Mouse (Mus musculus) small intestine, adult 2 months (tissue): Measurements from ENCODE around the gene Ints6. TPM values are rescaled to one million over a fixed set of nuclear protein-coding genes. Genes with fewer than 3 reads are reported as not detected.

Experiments
- H3K27ac ChIP-seq: fragments of 200-500 bp; 2 replicates; pipeline ENCODE4 v1.5.1; 2012; ENCODE audit warnings: low read depth, low read length, control low read depth, inconsistent platforms; ENCODE audit not compliant: insufficient read depth
- H3K27me3 ChIP-seq: fragments of 200-500 bp; 2 replicates; pipeline ENCODE4 v1.6.1; 2012; ENCODE audit warnings: mild to moderate bottlenecking, moderate library complexity, low read length, inconsistent platforms; ENCODE audit not compliant: control insufficient read depth, insufficient read depth
- H3K36me3 ChIP-seq: fragments of 200-500 bp; 2 replicates; pipeline ENCODE4 v1.6.1; 2012; ENCODE audit warnings: mild to moderate bottlenecking, low read length, control low read depth, inconsistent platforms; ENCODE audit not compliant: control insufficient read depth, insufficient read depth
- H3K4me1 ChIP-seq: fragments of 200-500 bp; 2 replicates; pipeline ENCODE4 v1.6.1; 2012; ENCODE audit warnings: low read length, inconsistent platforms, mixed read lengths; ENCODE audit not compliant: control insufficient read depth, insufficient read depth, insufficient read length
- H3K4me3 ChIP-seq: fragments of 200-500 bp; 2 replicates; pipeline ENCODE4 v1.5.1; 2012; ENCODE audit warnings: low read depth, mild to moderate bottlenecking, control low read depth, inconsistent platforms, low read length, moderate library complexity
- CTCF ChIP-seq: fragments of 200-500 bp; IDR thresholded peaks from 2 replicates; pipeline ENCODE4 v1.5.1; 2012; ENCODE audit warnings: low read depth, mild to moderate bottlenecking, control low read depth, inconsistent platforms, low read length, moderate library complexity, mixed read lengths; ENCODE audit not compliant: insufficient replicate concordance, insufficient read length; ENCODE audit errors: extremely low read depth
- POLR2A ChIP-seq: fragments of 200-500 bp; IDR thresholded peaks from 2 replicates; pipeline ENCODE4 v1.6.1; 2012; ENCODE audit warnings: low read depth, mild to moderate bottlenecking, control low read depth, inconsistent platforms, low read length, moderate library complexity
- WGBS: fragments of 180-500 bp; shearing (Covaris S2); methylation state at CpG from one replicate; pipeline ENCODE4 v1.1.7; 2018; 5-methylcytosine and 5-hydroxymethylcytosine counted together
- polyA plus RNA-seq: library from polyadenylated mRNA; depleted of rRNA; stranded (reverse); fragments of >200 nt; gene quantifications from 2 replicates; pipeline ENCODE4 v1.2.3, GENCODE M21; 2012

Ints6 gene
- polyA plus RNA-seq, 1 experiment = 5.9 TPM

- H3K4me1 ChIP-seq = 0 out of 2 replicates have a peak, but pooled peaks cover 2% of the 10 kb centered on the region
- H3K27me3 ChIP-seq = no peaks in the 10 kb centered on the region
- no peak overlapping the region for H3K27ac ChIP-seq
- no peak for TF ChIP-seq CTCF
- no peak for TF ChIP-seq POLR2A
- no peaks in the 10 kb centered on the region for H3K36me3 ChIP-seq
- H3K4me3 ChIP-seq = no peak overlapping the region
- WGBS = 66% methylated on average over 7 of the region's 7 CpGs
These were observed 34.8 kb upstream of the Ints6 start for GRCm38 (mm10) chr14:62795719-62796118.

GRCm38 (mm10) chr14:62789282-62789681 is 28.3 kb upstream of the Ints6 start:
- no peaks in the 10 kb centered on the region for H3K4me1 ChIP-seq
- 73% methylated on average over 4 of the region's 4 CpGs for WGBS
- no peaks in the 10 kb centered on the region for H3K27me3 ChIP-seq
- no peak overlapping the region for H3K4me3 ChIP-seq
- no peaks in the 10 kb centered on the region for H3K36me3 ChIP-seq
- TF ChIP-seq CTCF = no peak
- no peak for TF ChIP-seq POLR2A
- no peak overlapping the region for H3K27ac ChIP-seq

GRCm38 (mm10) chr14:62782981-62783380 is 22.0 kb upstream of the Ints6 start:
- TF ChIP-seq CTCF (no peak), POLR2A (no peak)
- H3K27me3 ChIP-seq = no peaks in the 10 kb centered on the region
- no peaks in the 10 kb centered on the region for H3K4me1 ChIP-seq
- no peak overlapping the region for H3K27ac ChIP-seq
- no peak overlapping the region for H3K4me3 ChIP-seq
- 55% methylated on average over 5 of the region's 5 CpGs for WGBS
- no peaks in the 10 kb centered on the region for H3K36me3 ChIP-seq

GRCm38 (mm10) chr14:62780520-62781316 is 19.7 kb upstream of the Ints6 start:
- TF ChIP-seq POLR2A (no peak), CTCF (no peak)
- H3K36me3 ChIP-seq = no peaks in the 10 kb centered on the region
- no peak overlapping the region for H3K27ac ChIP-seq
- WGBS = 72% methylated on average over 9 of the region's 9 CpGs
- no peaks in the 10 kb centered on the region for H3K27me3 ChIP-seq
- no peak overlapping the region for H3K4me3 ChIP-seq
- H3K4me1 ChIP-seq = no peaks in the 10 kb centered on the region

GRCm38 (mm10) chr14:62778095-62778494 is 17.1 kb upstream of the Ints6 start:
- no peak for TF ChIP-seq CTCF
- no peak for TF ChIP-seq POLR2A
- Histone ChIP-seq H3K4me1 (no peaks in the 10 kb centered on the region), H3K4me3 (no peak overlapping the region), H3K27ac (no peak overlapping the region), H3K27me3 (no peaks in the 10 kb centered on the region), H3K36me3 (no peaks in the 10 kb centered on the region)
- WGBS = 87% methylated on average over 9 of the region's 9 CpGs

GRCm38 (mm10) chr14:62775034-62775433 is 14.1 kb upstream of the Ints6 start:
- Histone ChIP-seq H3K36me3 (no peaks in the 10 kb centered on the region), H3K4me3 (no peak overlapping the region), H3K27ac (no peak overlapping the region), H3K4me1 (no peaks in the 10 kb centered on the region), H3K27me3 (no peaks in the 10 kb centered on the region)
- no peak for TF ChIP-seq POLR2A
- TF ChIP-seq CTCF = no peak
- 45% methylated on average over 3 of the region's 3 CpGs for WGBS

- Histone ChIP-seq H3K4me3 (no peak overlapping the region), H3K27ac (no peak overlapping the region), H3K4me1 (no peaks in the 10 kb centered on the region), H3K27me3 (no peaks in the 10 kb centered on the region), H3K36me3 (no peaks in the 10 kb centered on the region)
- no peak for TF ChIP-seq POLR2A
- TF ChIP-seq CTCF = no peak
- 50% methylated on average over 3 of the region's 3 CpGs for WGBS
These were observed 13.3 kb upstream of the Ints6 start for GRCm38 (mm10) chr14:62774246-62774645.
